Mouse (Mus musculus) lung, postnatal 0 days (tissue): ENCODE measurements around the gene App. TPM values are rescaled to one million over a fixed set of nuclear protein-coding genes. Genes with fewer than 3 reads are reported as not detected.

Experiments
- ATAC-seq: fragments of 200-750 bp; cut with Nextera tagmentation; 2 replicates; pipeline ENCODE4 v1.8.0; 2017; ENCODE audit warnings: moderate library complexity
- DNase-seq: peaks from one replicate; pipeline ENCODE4 v3.0.0-alpha.2; 2016; ENCODE audit warnings: low spot score
- H3K27ac ChIP-seq: fragments of 300-500 bp; sonication (generic); 2 replicates; pipeline ENCODE4 v1.5.1; 2014; ENCODE audit warnings: antibody characterized with exemption, mild to moderate bottlenecking, low read length, mixed read lengths
- H3K27me3 ChIP-seq: fragments of 300-500 bp; sonication (generic); replicated peaks from 2 replicates; pipeline ENCODE4 v1.6.1; 2014; ENCODE audit warnings: low read length, mixed read lengths; ENCODE audit not compliant: insufficient read depth
- H3K36me3 ChIP-seq: fragments of 300-500 bp; sonication (generic); 2 replicates; pipeline ENCODE4 v1.6.1; 2014; ENCODE audit warnings: low read length, mixed read lengths; ENCODE audit not compliant: insufficient read depth
- H3K4me1 ChIP-seq: fragments of 300-500 bp; sonication (generic); 2 replicates; pipeline ENCODE4 v1.6.1; 2014; ENCODE audit warnings: antibody characterized with exemption, low read depth, low read length, mixed read lengths; ENCODE audit not compliant: insufficient read depth
- H3K4me2 ChIP-seq: fragments of 300-500 bp; sonication (generic); replicated peaks from 2 replicates; pipeline ENCODE4 v1.6.1; 2014; ENCODE audit warnings: low read depth, mild to moderate bottlenecking, low read length, moderate library complexity, mixed read lengths
- H3K4me3 ChIP-seq: fragments of 300-500 bp; sonication (generic); 2 replicates; pipeline ENCODE4 v1.5.1; 2014; ENCODE audit warnings: low read depth, low read length
- H3K9ac ChIP-seq: fragments of 300-500 bp; sonication (generic); replicated peaks from 2 replicates; pipeline ENCODE4 v1.6.1; 2014; ENCODE audit warnings: low read depth, mild to moderate bottlenecking
- H3K9me3 ChIP-seq: fragments of 300-500 bp; sonication (generic); 2 replicates; pipeline ENCODE4 v1.6.1; 2016; ENCODE audit warnings: low read length, mixed read lengths
- CTCF ChIP-seq: IDR thresholded peaks from 2 replicates; pipeline ENCODE4 v1.5.1; 2016; ENCODE audit warnings: antibody characterized with exemption, mild to moderate bottlenecking
- EP300 ChIP-seq: IDR thresholded peaks from 2 replicates; pipeline ENCODE4 v1.6.1; 2016; ENCODE audit warnings: antibody characterized with exemption, mild to moderate bottlenecking, control low read depth
- WGBS: fragments of 180-500 bp; shearing (Covaris S2); extraction: QIAGEN DNeasy Blood & Tissue Kit; methylation state at CpG from one replicate; pipeline ENCODE4 v1.1.7; 2014; 5-methylcytosine and 5-hydroxymethylcytosine counted together
- polyA plus RNA-seq: library from polyadenylated mRNA; unstranded; fragments of >200 nt; fragmentation: Nextera tagmentation; extraction: Ambion mirVana; gene quantifications from 2 replicates; pipeline ENCODE4 v1.2.1, GENCODE M21; 2015

The App gene
- polyA plus RNA-seq, 1 experiment from 2014 or later, result 425 TPM

DNA sequence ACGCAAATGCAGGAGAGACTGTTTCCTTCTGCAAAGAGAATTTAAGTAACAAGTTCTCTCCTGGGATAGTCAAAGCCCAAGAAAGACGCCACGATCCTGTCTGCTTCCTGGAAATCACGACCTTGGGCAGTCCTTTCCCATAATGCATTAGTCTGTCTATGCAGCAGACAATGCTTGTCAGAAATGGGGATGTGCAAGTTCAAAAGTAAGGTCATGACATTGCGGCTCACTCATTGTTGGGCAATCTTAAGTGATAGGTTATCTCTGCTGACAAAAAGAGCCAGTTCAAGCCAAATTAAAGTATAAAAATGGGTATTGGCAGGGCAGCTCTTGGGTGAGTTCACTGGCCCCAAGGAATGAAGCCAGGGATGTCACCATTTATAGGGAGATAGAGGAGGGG, 51.6 kb downstream of the App start:
- ATAC-seq, result no peak
- Histone ChIP-seq H3K36me3 (0 out of 2 replicates have a peak, but pooled peaks cover 9% of the 10 kb centered on the region), H3K4me1 (0 out of 2 replicates have a peak, but pooled peaks cover 7% of the 10 kb centered on the region), H3K27ac (no peak overlapping the region), H3K9ac (no peak overlapping the region), H3K4me3 (no peak overlapping the region), H3K9me3 (no peaks in the 10 kb centered on the region), H3K27me3 (no peaks in the 10 kb centered on the region), H3K4me2 (no peak overlapping the region)
- no peak for DNase-seq
- 56% methylated on average over 5 of the region's 5 CpGs for WGBS
- TF ChIP-seq EP300 (no peak), CTCF (no peak)

DNA sequence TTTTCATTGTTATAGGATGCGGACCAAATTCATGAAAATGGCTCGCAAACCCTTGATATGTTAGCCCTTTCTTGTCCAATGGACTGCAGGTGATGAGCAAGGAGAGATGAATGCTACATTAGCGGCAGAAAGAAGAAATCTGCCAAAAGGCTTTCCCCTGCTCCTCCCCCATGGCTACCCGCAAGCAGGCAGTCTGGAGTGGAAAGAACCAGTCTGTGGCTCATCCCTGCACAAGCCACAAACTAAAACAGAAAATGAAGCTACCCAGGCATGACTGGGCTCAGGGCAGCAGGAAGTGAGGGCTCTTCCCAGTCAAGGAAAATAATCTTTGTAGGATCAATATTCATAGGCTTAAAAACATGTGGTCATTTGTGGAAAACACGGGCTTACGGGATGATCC, 54.6 kb downstream of the App start:
- DNase-seq, result no peak
- 97% methylated on average over 6 of the region's 6 CpGs for WGBS
- Histone ChIP-seq H3K4me2 (no peak overlapping the region), H3K9me3 (no peaks in the 10 kb centered on the region), H3K27me3 (no peaks in the 10 kb centered on the region), H3K36me3 (0 out of 2 replicates have a peak, but pooled peaks cover 9% of the 10 kb centered on the region), H3K9ac (no peak overlapping the region), H3K4me1 (0 out of 2 replicates have a peak, but pooled peaks cover 3% of the 10 kb centered on the region), H3K4me3 (no peak overlapping the region), H3K27ac (no peak overlapping the region)
- TF ChIP-seq CTCF, result no peak
- TF ChIP-seq EP300, result no peak
- ATAC-seq, result no peak

DNA sequence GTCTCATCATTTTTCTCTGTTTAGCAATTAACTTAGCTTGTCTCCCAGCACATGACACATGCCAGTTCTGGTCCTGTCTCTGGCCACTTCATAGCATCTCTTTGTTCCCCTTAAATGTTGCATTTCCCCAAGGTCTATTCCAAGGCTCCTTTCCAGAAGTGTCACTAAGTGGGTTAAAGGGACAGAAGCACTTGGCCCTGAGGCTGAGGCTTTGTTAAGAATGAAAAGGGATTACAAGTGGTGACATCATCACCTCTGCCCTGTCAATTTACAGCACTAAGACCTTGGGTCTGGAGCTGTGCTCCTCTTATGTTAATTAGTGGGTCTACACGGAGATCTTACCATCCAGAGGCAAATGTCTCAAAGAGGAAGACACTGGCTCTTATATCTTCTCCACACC, 56.0 kb downstream of the App start:
- no peak for DNase-seq
- no peak for ATAC-seq
- no peak overlapping the region for H3K4me3 ChIP-seq
- no peaks in the 10 kb centered on the region for H3K27me3 ChIP-seq
- H3K4me2 ChIP-seq, result no peak overlapping the region
- H3K4me1 ChIP-seq, result 0 out of 2 replicates have a peak, but pooled peaks cover 3% of the 10 kb centered on the region
- TF ChIP-seq EP300 (no peak), CTCF (no peak)
- 0 out of 2 replicates have a peak, but pooled peaks cover 9% of the 10 kb centered on the region for H3K36me3 ChIP-seq
- H3K9me3 ChIP-seq, result no peaks in the 10 kb centered on the region
- H3K9ac ChIP-seq, result no peak overlapping the region
- H3K27ac ChIP-seq, result no peak overlapping the region
- WGBS, result 52% methylated on average over 1 of the region's 1 CpGs

DNA sequence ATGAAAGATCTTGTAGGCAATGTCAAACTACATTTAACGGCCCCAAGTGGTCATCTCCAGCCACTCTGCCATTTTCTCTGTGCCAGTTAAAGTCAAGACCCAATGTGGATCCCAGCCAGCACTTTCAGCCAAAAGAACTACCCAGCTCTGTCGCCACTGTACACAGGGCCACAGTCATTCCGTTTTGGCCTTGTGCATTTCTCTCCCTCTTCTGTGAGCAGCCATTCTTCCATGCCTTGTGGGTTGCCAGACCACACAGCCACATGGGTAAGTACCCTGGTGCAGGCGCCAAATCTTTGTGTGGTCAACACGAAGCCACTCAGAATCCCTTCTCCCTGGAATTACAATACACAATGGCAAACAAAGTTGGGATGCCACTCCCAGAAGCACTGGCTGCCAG, 57.7 kb downstream of the App start:
- Histone ChIP-seq H3K27ac (no peak overlapping the region), H3K9ac (no peak overlapping the region), H3K4me3 (no peak overlapping the region), H3K4me1 (0 out of 2 replicates have a peak, but pooled peaks cover 3% of the 10 kb centered on the region), H3K27me3 (no peaks in the 10 kb centered on the region), H3K9me3 (no peaks in the 10 kb centered on the region), H3K36me3 (0 out of 2 replicates have a peak, but pooled peaks cover 9% of the 10 kb centered on the region), H3K4me2 (no peak overlapping the region)
- WGBS, result 59% methylated on average over 5 of the region's 5 CpGs
- TF ChIP-seq CTCF (no peak), EP300 (no peak)
- DNase-seq, result no peak
- no peak for ATAC-seq

DNA sequence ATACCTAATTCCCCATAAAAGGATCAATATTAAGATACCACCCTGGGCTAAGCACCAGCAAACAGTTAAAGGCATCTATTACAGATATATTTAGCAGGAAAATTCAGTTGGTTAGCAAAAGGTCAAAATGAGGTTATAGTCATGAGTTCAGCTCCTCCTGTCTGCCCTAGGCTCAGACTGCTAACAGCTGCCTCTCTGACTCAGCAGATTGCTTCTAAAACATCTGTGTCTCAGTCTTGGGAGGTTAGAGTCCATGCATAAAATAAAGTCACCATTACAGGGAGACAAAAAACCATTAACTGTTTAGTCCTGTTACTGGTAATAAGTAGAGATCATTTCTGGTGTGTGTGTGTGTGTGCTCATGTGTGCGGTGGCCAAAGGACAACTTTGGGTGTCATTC, 58.8 kb downstream of the App start:
- H3K4me3 ChIP-seq, result no peak overlapping the region
- H3K27me3 ChIP-seq, result no peaks in the 10 kb centered on the region
- TF ChIP-seq CTCF, result no peak
- TF ChIP-seq EP300, result no peak
- DNase-seq, result no peak
- no peak overlapping the region for H3K4me2 ChIP-seq
- WGBS, result 89% methylated on average over 1 of the region's 1 CpGs
- H3K9ac ChIP-seq, result no peak overlapping the region
- H3K9me3 ChIP-seq, result no peaks in the 10 kb centered on the region
- 0 out of 2 replicates have a peak, but pooled peaks cover 9% of the 10 kb centered on the region for H3K36me3 ChIP-seq
- no peak overlapping the region for H3K27ac ChIP-seq
- no peak for ATAC-seq
- H3K4me1 ChIP-seq, result 0 out of 2 replicates have a peak, but pooled peaks cover 3% of the 10 kb centered on the region

DNA sequence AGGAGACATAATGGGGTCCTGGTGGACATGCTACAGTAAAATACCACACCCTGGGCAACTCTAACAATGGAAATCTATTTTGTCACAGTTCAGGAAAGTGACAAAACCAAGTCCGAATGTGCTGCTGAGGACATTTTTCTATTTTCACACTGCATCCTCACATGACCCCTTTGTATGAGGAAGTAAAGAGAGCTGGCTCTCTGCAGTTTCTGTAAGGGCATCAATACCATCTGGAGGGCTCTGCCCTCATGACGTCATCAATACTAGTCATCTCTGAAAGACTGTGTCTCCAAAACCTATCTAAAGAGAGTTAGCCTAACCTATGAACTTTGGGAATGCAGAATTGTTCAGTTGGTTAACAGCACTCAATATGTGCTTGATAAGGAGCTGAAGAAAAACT, 59.6 kb downstream of the App start:
- Histone ChIP-seq H3K9ac (no peak overlapping the region), H3K4me2 (no peak overlapping the region), H3K9me3 (no peaks in the 10 kb centered on the region), H3K4me1 (0 out of 2 replicates have a peak, but pooled peaks cover 3% of the 10 kb centered on the region), H3K27me3 (no peaks in the 10 kb centered on the region), H3K36me3 (0 out of 2 replicates have a peak, but pooled peaks cover 3% of the 10 kb centered on the region), H3K4me3 (no peak overlapping the region), H3K27ac (no peak overlapping the region)
- DNase-seq, result no peak
- WGBS, result 80% methylated on average over 2 of the region's 2 CpGs
- TF ChIP-seq CTCF, result no peak
- no peak for TF ChIP-seq EP300
- no peak for ATAC-seq

DNA sequence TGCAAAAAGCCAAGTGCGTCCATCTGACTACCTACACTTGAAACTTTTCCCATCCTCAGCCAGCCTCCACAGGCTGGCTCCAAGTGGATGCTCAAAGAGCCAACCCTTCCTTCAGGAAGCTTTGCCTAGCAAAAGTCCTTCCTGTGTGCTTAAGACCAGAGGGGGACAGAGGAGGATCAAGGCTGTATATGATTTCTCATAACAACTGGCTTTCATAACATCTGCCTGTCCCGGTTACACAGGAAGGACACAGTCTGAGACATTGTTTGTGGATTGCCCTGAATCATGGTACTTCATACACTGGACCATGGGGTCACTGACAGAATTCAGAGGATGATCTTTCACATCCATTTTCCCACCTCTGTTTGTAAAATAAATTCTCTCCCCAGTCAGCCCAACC, 61.3 kb downstream of the App start:
- DNase-seq, result no peak
- Histone ChIP-seq H3K4me1 (0 out of 2 replicates have a peak, but pooled peaks cover 3% of the 10 kb centered on the region), H3K36me3 (no peaks in the 10 kb centered on the region), H3K9me3 (no peaks in the 10 kb centered on the region), H3K4me3 (no peak overlapping the region), H3K27ac (no peak overlapping the region), H3K9ac (no peak overlapping the region), H3K4me2 (no peak overlapping the region), H3K27me3 (no peaks in the 10 kb centered on the region)
- TF ChIP-seq EP300 (peak; percentile 54; the same call in 1 of the 2 replicates), CTCF (no peak)
- ATAC-seq, result peak; percentile 35; the same call in 1 of the 2 replicates
- WGBS, result 45% methylated on average over 2 of the region's 2 CpGs
